Mouse (Mus musculus) adrenal gland, postnatal 25 days (tissue): ENCODE results near the gene Mblac2. TPM values are rescaled to one million over a fixed set of nuclear protein-coding genes. Genes with fewer than 3 reads are reported as not detected.

Source experiments
- DNase-seq: peaks from one replicate; pipeline ENCODE4 v3.0.0; 2021; ENCODE audit warnings: mixed read lengths
- total RNA-seq: library from RNA; stranded (reverse); gene quantifications from 2 replicates; pipeline ENCODE4 v1.2.3, GENCODE M21; 2021

The Mblac2 gene
- total RNA-seq, 1 experiment from 2014 or later, result 16.6 TPM

- DNase-seq, result no peak
These were observed 29.8 kb downstream of the Mblac2 start for GRCm38 (mm10) chr13:81740898-81741297.

GRCm38 (mm10) chr13:81743391-81744091 lies 32.4 kb downstream of the Mblac2 start:
- no peak for DNase-seq

- no peak for DNase-seq
These were observed 32.9 kb downstream of the Mblac2 start for GRCm38 (mm10) chr13:81744092-81744396.

- no peak for DNase-seq
These were observed 43.7 kb downstream of the Mblac2 start for GRCm38 (mm10) chr13:81754878-81755277.

GRCm38 (mm10) chr13:81755324-81755723 lies 44.2 kb downstream of the Mblac2 start:
- DNase-seq, result no peak

- DNase-seq, result peak; percentile 23
These were observed 46.0 kb downstream of the Mblac2 start for GRCm38 (mm10) chr13:81757058-81757660.

GRCm38 (mm10) chr13:81760379-81760778 lies 49.2 kb downstream of the Mblac2 start:
- DNase-seq, result peak; percentile 46

- no peak for DNase-seq
These were observed 50.5 kb downstream of the Mblac2 start for GRCm38 (mm10) chr13:81761566-81762186.

GRCm38 (mm10) chr13:81764173-81764572 lies 53.0 kb downstream of the Mblac2 start:
- DNase-seq, result no peak

- peak; percentile 79 for DNase-seq
These were observed 56.0 kb downstream of the Mblac2 start for GRCm38 (mm10) chr13:81767038-81767659.

GRCm38 (mm10) chr13:81776217-81776616 lies 65.1 kb downstream of the Mblac2 start:
- no peak for DNase-seq

GRCm38 (mm10) chr13:81782475-81782874 lies 71.3 kb downstream of the Mblac2 start:
- DNase-seq, result no peak

GRCm38 (mm10) chr13:81782971-81783404 lies 71.8 kb downstream of the Mblac2 start, which contains the start of gene Cetn3:
Gene Cetn3 (plus strand): TSS chr13:81783077.
- peak; percentile 86 for DNase-seq

- peak; percentile 99 for DNase-seq
These were observed 72.5 kb downstream of the Mblac2 start for GRCm38 (mm10) chr13:81783405-81784342.

- no peak for DNase-seq
These were observed 74.8 kb downstream of the Mblac2 start for GRCm38 (mm10) chr13:81785766-81786480.

- no peak for DNase-seq
These were observed 79.0 kb downstream of the Mblac2 start for GRCm38 (mm10) chr13:81790160-81790559.

- peak; percentile 26 for DNase-seq
These were observed 80.7 kb downstream of the Mblac2 start for GRCm38 (mm10) chr13:81791861-81792260.

GRCm38 (mm10) chr13:81793850-81794249 lies 82.7 kb downstream of the Mblac2 start:
- DNase-seq, result no peak

GRCm38 (mm10) chr13:81801121-81801520 lies 90.0 kb downstream of the Mblac2 start:
- DNase-seq, result no peak
